Mouse (Mus musculus) spleen, postnatal 10 days (tissue): ENCODE measurements around the gene Gm20388.
"Not testable (repeated sequence)": the region's sequence is repeated elsewhere in the genome, so short reads cannot be mapped to it uniquely, and the experiment has no call there.

Experiments
- DNase-seq, 2 experiments: peaks; one replicate each; pipeline ENCODE4 v3.0.0; 2021 to 2022; ENCODE audit warnings: low spot score in 2 of 2

The Gm20388 gene

DNA sequence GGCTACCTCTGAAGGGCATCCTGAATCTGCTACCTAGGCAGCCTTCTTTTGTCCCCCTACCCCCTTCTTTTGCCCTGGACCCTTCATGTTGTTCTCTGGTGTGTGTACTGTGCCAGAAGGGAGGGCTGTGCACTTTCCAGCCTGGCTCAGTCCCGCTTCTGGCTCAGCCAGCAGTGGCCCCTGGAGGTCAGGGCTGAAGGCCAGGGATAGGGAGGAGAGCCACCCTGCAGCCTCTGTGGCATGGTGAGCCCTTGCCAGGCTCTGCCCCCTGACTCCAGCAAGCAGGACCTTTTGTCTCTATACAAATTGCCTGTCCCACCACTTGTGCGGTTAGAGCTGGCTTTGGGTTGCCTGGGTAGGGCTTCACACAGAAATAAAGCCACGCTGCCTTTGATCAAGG, 403.0 kb downstream of the Gm20388 start:
- no peak for DNase-seq

DNA sequence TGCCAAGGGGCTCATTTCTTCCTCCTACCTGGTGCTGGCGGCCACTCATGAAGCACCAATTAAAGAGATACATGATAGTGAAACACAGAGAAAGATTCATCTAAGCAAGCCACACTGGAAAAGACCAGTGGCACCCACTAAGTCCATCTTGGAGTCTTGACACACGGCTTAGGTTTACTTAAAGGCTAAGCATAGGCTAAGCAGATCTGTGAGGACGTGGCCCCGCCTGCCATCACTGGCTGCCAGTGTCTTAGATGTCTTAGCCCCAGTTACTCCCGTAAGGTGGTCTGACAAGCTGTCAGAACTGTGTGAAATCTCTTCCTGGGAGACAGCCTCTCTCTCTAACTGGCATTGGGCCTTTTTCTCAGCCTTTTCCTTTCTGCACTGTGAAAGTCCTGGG, 404.3 kb downstream of the Gm20388 start:
- no peak for DNase-seq

DNA sequence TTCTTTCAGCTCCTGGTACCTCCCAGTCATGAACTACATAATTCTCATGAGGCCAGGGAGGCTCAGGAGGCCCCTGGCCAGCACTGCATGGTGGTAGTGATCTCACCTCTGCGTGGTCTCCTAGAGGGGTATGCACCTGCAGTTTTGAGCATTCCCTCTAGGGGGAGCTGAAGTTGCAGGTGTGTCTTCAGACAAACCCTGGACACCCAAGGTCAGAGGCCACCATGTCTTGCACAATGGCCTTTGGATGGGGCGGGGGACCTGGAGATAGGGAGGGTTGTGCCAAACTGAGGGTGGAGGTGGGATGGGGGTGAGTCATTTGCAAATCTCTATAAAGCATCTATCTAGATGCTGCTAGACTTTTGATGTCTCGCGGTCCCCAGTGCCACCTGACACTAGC, 405.0 kb downstream of the Gm20388 start:
- DNase-seq = peak in 1 of 2 experiments; percentile 66

- no peak for DNase-seq
Observed at GRCm38 (mm10) chr8:120316707-120317106, 406.1 kb downstream of the Gm20388 start.

DNA sequence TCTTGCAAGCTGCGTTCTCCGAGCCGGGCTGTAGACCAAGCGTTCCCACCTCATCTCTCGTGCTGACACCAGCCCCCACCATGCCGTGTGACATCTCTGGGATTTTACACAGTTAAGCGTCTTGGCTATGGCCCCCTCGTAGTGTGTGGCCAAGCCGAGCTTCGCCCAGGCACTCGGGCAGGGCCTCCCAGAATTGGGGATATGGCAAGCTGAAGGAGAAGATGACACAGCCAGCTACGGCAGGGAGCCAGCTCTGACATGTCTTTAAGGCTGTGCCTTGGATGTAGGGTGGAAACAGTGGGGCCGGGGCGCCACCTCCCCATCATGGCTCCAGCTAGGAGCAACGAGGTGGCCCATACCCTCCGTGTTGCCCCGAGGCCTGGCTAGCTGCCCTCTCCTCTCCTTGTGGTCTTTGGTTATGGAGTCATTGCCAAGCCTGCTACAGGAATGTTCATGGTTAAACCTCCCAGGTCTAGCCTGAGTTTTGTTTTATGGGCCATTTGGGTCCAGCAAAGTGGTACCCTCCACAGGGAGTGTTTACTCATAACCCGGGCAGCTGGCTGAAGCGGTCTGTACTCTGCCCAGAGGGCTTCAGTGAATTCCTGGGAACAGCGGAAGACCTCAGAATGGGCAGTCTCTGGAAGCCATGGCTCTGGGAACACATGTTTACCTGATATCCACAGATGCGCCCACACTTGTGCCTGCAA, 406.6 kb downstream of the Gm20388 start:
- no peak for DNase-seq

DNA sequence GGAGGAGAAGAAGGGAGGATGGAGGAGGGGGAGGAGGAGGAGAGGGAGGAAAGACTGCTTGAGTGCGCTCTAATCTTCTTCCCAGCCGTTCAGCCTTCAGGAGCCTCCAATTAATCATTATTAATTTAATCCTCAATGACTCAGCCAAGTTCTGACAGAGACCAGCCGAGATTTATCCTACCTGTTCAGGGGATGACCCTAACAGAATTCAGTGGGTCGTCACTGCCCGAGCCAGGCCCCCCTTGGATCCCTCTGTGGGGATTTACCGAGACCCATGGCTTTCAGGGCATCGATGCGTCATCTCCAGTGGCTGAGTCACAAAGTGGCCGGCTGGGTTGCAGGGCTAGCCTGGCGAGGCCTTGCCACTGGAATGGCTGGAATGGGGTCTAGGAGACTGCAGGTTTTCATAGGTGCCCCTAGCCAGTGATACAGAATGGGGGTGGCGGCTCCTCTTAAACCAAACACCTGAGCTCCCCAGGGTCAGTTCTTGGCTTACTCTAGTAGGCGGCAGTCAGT, 407.9 kb downstream of the Gm20388 start:
- no peak for DNase-seq

- peak; percentile 81 to 89 for DNase-seq
Observed at GRCm38 (mm10) chr8:120319449-120319848, 408.8 kb downstream of the Gm20388 start.

- no peak for DNase-seq
Observed at GRCm38 (mm10) chr8:120320146-120320545, 409.5 kb downstream of the Gm20388 start.

DNA sequence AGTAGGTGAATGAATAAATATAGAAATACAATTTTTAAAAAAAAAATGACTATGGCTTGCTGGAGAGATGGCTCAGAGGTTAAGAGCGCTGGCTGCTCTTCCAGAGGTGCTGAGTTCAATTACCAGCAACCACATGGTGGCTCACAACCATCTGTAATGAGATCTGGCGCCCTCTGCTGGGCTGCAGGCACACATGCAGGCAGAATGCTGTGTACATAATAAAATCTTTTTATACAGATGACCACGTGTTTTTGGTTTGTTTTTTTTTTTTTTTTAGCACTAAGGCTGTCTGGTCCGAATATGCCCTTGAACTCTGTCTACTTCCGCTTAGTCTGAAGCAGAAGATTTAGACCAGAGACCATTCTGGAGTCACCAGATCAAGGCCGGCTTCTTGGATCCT, 411.1 kb downstream of the Gm20388 start:
- DNase-seq = peak in 1 of 2 experiments; percentile 81

GRCm38 (mm10) chr8:120322956-120323448, 412.4 kb downstream of the Gm20388 start:
- DNase-seq = peak in 1 of 2 experiments; percentile 66

DNA sequence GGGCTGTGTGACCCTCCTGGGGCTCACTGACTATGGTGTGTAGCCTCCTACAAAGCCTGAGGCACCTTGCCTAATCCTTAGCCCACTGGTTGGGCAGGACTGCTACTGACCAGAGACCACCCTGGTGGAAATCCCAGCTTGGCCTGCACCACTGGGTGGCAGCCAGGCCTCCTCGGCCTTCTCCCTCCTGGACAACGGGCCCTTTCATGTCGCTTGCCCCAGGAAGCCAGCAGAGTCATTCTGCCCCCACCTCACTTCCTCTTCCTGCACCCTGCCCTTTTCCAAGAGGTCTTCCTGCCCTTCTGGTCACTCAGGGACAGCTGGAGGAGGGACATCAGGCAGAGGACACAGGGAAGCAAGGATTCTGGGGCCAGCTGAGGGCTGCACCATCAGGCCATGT, 413.9 kb downstream of the Gm20388 start:
- no peak for DNase-seq

DNA sequence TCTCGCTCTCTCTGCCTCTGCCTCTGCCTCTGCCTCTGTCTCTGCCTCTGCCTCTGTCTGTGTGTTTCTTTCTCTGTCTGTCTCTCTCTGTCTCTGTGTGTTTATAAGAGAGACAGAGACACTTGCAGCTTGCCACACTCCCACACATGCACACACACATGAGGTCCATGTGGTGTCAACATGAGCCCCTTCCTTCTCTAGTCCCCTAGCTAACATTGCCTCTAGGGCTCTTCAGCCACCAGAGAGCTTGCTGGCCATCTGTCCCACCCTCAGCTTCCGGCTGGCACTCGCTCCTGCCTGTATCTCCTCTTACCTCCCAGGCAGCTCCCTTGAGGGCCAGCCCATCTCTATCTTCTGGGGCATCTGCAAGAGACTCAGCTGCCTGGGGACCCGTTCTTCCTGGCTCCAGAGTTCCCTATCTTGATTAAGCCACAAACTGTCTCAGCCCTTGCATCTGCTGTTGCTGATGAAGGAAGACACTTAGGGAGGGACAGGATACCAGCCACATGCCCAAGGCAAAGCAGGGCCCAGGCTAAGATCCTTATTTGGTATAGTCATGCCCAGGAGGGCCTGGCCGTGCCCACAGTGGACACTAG, 414.6 kb downstream of the Gm20388 start:
- no peak for DNase-seq

DNA sequence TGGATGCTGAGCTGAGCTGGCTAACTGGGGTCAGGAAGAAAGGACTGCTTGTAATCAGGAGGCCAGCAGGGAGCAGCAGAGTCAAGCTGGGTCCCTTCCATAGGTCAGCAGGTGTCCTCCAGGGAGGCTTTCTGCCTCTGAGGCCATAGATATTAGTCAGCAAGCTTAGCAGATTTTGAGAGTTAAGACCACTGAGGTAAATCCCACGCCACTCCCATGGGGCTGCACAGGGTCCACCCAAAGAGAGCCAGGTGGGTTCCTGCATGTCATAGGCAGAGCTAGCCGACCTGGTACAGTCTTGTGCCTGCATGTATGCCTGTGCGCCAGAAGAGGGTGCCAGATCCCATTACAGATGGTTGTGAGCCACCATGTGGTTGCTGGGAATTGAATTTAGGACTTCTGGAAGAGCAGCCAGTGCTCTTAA, 416.5 kb downstream of the Gm20388 start:
- peak; percentile 66 to 73 for DNase-seq

DNA sequence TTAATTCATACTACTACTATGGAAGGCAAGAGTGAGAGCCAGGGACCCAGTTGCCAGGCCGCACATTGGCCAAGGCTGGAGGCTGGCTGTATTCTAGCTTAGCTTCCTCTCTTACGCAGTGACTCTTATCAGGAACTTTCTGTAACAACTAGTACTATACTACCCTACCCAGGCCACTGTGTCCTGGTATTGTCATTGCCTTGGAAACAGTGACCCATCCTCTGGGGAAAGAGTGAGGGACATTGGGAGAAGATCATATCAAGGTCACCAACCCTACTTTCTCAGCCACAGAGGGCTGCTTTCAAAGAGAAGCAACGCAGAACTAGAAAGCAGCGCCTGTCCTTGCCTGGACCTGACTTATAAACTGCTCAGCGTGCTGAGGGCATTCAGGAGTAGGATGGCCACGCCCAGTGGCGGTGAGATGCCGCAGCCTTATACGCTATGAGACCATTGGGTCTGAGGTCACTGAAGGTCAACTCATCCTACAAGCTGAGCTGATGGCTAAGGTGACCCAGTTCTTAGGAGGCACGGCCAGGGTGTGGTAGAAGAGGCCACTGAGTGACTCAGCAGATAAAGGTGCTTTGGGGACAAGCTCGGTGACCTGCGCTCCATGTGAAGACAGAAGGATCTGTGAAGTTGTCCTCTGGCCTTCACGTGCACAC, 417.9 kb downstream of the Gm20388 start:
- DNase-seq = no peak

DNA sequence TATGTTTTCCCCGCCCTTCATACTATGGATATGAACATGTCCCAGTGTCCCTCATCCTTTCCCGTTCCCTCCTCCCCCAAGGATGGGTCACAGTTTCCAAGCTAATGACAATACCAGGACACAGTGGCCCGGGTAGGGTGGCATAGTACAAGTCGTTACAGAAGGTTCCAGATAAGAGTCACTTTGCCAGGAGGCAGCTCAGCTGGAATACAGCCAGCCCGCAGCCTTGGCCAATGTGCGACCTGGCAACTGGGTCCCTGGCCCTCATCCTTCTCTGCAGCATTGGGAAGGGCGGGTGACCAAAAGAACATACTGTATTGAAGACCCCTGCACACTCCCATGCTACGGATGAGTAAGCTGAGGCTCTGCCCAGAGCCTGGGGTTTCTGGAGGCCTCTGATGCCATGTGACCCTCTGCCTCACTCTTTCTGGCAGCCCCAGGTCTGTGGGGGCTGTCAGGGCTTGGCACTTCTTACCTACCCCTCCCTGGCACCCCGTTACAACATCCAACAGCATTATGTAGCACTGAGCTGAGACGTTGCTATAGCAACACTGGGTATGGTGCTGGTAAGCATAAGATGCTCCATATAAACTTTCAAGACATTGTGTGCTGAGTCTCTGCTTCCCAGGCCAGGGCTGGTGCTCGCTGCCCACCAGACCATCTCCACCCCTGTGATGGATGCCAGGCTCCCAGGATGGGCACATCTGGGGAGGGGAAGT, 418.5 kb downstream of the Gm20388 start:
- peak in 1 of 2 experiments; percentile 59 for DNase-seq

- no peak for DNase-seq
Observed at GRCm38 (mm10) chr8:120331027-120331426, 420.4 kb downstream of the Gm20388 start.

DNA sequence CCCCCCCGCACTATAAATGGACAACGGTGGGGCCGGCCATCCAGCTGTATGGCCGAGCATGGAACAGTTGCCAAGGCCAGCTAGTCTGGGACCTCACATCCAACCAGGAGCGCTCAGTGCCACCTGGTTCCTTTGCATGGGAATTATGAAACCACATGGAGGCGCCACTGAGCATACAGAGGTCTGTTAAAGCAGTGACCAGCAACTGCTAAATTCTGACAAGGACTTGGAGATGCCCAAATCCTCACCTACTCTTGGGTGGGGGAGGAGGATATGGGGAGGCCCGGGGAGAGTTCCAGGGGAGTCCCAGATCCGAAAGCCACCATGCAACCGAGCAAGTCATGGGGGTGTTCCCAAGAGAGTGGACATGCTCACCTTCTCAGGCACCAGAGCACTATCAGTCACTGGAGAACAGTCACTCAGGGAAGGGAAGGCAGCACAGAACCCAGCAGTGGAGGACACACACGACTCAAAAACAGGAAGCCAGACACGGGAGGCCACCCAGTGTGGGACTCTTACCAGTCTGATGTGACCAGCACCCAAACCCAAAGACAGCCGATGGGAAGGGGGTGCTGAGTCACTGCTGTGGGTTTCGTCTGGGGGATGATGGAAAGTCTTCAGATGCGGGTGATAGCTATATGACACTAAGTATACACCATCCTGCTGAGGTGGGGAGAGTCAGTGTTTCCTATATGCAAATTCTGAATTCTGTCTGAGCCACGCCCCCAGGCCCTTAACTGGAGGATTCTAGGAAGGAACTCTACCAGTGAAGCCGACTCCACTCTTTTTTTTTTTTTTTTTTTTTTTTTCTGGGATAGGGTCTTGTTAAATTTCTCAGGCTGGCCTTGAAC, 422.0 kb downstream of the Gm20388 start:
- DNase-seq = peak in 1 of 2 experiments; percentile 76

- DNase-seq = no peak
Observed at GRCm38 (mm10) chr8:120333681-120334080, 423.0 kb downstream of the Gm20388 start.

DNA sequence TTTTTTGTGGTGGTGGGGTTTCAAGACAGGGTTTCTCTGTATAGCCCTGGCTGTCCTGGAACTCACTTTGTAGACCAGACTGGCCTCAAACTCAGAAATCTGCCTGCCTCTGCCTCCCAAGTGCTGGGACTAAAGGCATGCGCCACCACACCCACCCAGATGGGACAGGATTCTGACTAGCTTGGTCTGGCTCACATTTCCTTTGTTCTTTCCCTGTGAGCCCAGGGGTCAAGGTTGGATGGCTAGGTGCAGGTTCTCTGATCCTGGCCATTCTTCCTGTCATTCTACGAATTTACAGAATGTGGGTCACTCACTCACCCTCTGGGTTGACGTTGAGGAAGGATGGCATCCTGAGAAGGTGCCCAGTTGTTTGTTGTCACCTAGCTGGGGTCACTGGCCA, 423.6 kb downstream of the Gm20388 start:
- DNase-seq = not testable (repeated sequence)

DNA sequence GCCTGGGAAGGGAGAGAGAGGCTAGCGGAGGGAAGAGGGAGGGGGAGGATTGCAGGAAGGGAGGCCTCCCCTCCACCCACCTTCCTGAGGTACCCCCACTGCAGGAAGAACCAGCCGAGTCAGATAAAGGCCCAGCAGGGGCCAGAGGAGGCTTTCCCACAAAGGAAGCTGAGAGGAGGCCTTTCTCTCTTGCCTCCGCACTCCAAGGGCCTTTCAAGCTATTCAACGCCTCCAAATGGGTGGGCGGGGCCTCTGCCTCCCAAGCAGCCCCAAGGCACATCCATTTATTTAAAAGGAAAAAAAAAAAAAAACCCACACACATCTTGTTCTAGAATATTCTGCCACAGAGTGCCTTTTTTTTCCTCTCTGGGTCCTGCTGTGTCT, 424.2 kb downstream of the Gm20388 start:
- DNase-seq = no peak
